Mouse (Mus musculus) activated CD4-positive, CD25-positive, alpha-beta regulatory T cell, adult 9 weeks (primary cell): ENCODE results near the gene Ak1. TPM values are rescaled to one million over a fixed set of nuclear protein-coding genes. Genes with fewer than 3 reads are reported as not detected.

Experiments
- polyA plus RNA-seq: library from polyadenylated mRNA; unstranded; fragments of 100-300 nt; shearing (Covaris generic); gene quantifications from one replicate; pipeline ENCODE4 v1.2.1, GENCODE M21; 2017

Gene Ak1
- polyA plus RNA-seq: not detected

DNA sequence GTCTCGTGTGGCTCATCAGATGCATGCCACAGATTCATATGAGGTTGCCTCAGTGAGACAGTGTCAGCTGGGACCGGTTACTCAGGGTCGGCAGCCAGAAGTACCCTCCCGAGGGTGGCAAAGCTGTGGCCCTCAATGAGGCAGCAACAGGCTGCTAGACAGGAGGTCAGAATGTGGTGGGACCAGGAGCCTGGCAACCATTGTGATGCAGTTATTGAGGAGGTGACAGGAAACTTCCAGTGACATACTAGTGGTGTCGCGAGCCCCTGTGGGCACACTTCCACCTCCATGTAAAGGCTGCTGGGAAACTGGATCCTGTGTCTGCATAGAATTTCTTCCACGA is at the start of gene Ak1:
Gene Ak1, plus strand, starts transcription at position 242 of the 343 bp plus-strand sequence.

DNA sequence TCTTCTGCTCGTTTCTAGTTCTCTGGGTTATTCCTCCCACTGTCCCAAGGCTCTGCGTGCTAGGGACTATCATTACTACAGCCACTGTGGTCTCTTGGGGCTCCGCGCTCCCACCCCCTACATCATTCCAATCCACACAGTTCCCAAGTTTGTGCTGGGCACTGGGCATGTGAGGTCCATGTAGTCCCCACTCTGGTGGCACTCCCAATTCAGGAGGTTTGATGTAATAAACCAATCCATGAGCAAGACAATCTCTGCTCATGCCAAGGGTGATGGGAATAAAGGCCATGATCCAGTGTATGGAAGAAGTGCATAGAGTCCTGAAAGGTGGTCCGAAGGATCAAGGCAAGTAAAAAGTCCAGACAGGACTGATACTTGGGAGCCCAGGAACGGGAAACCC is 47.1 kb upstream of the Ak1 start, which contains the start of gene Pip5kl1:
Gene Pip5kl1, plus strand, starts transcription at position 301 of the 400 bp plus-strand sequence.

GRCm38 (mm10) chr2:32575586-32576160 is 45.9 kb upstream of the Ak1 start, which contains the start of gene 9430097D07Rik:
TSS of gene 9430097D07Rik (minus strand) at chr2:32575684.

GRCm38 (mm10) chr2:32586871-32587351 is 34.6 kb upstream of the Ak1 start, which contains the start of gene St6galnac4:
TSS of gene St6galnac4 (plus strand) at chr2:32587095.

DNA sequence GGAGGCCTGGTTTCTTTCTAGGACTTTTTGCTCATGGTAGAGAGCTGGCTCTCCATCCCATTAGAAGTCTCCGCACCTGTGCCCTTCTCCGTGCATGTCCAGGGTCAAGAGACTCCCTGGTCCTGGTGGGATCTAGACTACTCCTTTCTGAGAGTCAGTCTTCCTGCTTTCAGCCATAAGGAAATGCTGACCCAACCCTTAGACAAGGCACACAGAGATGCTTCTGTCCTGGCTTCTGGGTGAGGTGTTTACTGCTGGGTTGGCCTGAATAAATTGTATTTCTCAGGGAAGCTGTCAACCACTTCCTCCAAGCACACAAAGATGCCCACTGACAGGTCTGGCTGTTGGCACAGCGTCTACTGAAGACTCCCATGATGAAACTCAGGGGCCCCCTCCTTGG is 22.1 kb upstream of the Ak1 start, which contains the start of gene St6galnac6:
Gene St6galnac6, plus strand, starts transcription at position 301 of the 400 bp plus-strand sequence.

GRCm38 (mm10) chr2:32646379-32647056 is 25.0 kb downstream of the Ak1 start, which contains the start of gene Eng:
TSS of gene Eng (plus strand) at chr2:32646595.

Other genes with a start within 250 kb of the Ak1 start
- gene 1110008P14Rik, start 239.8 kb upstream of the Ak1 start, polyA plus RNA-seq: 85.2 TPM
- not detected for gene Lcn2, start 233.5 kb upstream of the Ak1 start, polyA plus RNA-seq
- gene Ptges2, start 225.9 kb upstream of the Ak1 start, polyA plus RNA-seq: 2.2 TPM
- 8.3 TPM for gene Naif1, start 171.3 kb upstream of the Ak1 start, polyA plus RNA-seq
- 4.1 TPM for gene Slc25a25, start 170.3 kb upstream of the Ak1 start, polyA plus RNA-seq
- gene Fam102a, start 86.4 kb upstream of the Ak1 start, polyA plus RNA-seq: 59.5 TPM
- gene Dpm2, start 50.9 kb upstream of the Ak1 start, polyA plus RNA-seq: 142 TPM
- gene Pip5kl1, start 47.0 kb upstream of the Ak1 start, polyA plus RNA-seq: not detected
- not detected for gene 9430097D07Rik, start 46.1 kb upstream of the Ak1 start, polyA plus RNA-seq
- gene St6galnac4, start 34.7 kb upstream of the Ak1 start, polyA plus RNA-seq: 47.0 TPM
- 3.4 TPM for gene St6galnac6, start 22.0 kb upstream of the Ak1 start, polyA plus RNA-seq
- gene Eng, start 24.8 kb downstream of the Ak1 start, polyA plus RNA-seq: 0.23 TPM
- 15.6 TPM for gene Fpgs, start 82.4 kb downstream of the Ak1 start, polyA plus RNA-seq
- 35.7 TPM for gene Cdk9, start 91.3 kb downstream of the Ak1 start, polyA plus RNA-seq
- gene Sh2d3c, start 99.3 kb downstream of the Ak1 start, polyA plus RNA-seq: 139 TPM
- gene 6330409D20Rik, start 119.3 kb downstream of the Ak1 start, polyA plus RNA-seq: 0.66 TPM
- 69.2 TPM for gene Tor2a, start 135.5 kb downstream of the Ak1 start, polyA plus RNA-seq
- 2.0 TPM for gene Ttc16, start 153.9 kb downstream of the Ak1 start, polyA plus RNA-seq
- gene Ptrh1, start 154.0 kb downstream of the Ak1 start, polyA plus RNA-seq: 8.0 TPM
- gene Cfap157, start 162.7 kb downstream of the Ak1 start, polyA plus RNA-seq: 0.68 TPM
- gene Stxbp1, start 225.5 kb downstream of the Ak1 start, polyA plus RNA-seq: 2.9 TPM